Mouse (Mus musculus) embryonic facial prominence, embryonic 10.5 days (tissue): ENCODE results near the gene Gm5751. TPM values are rescaled to one million over a fixed set of nuclear protein-coding genes. Genes with fewer than 3 reads are reported as not detected.

Experiments used
- DNase-seq: peaks from one replicate; pipeline ENCODE4 v3.0.0-alpha.2; 2017; ENCODE audit warnings: low spot score
- H3K27ac ChIP-seq: fragments of 300-500 bp; sonication (generic); replicated peaks from 2 replicates; pipeline ENCODE4 v1.5.1; 2016; ENCODE audit warnings: mild to moderate bottlenecking
- H3K27me3 ChIP-seq: fragments of 300-500 bp; sonication (generic); replicated peaks from 2 replicates; pipeline ENCODE4 v1.6.1; 2016; ENCODE audit warnings: low read depth, mild to moderate bottlenecking; ENCODE audit not compliant: poor library complexity, severe bottlenecking
- H3K36me3 ChIP-seq: fragments of 300-500 bp; sonication (generic); replicated peaks from 2 replicates; pipeline ENCODE4 v1.6.1; 2016; ENCODE audit warnings: mild to moderate bottlenecking, moderate library complexity
- H3K4me1 ChIP-seq: fragments of 300-500 bp; sonication (generic); 2 replicates; pipeline ENCODE4 v1.6.1; 2016
- H3K4me3 ChIP-seq: fragments of 300-500 bp; sonication (generic); 2 replicates; pipeline ENCODE4 v1.5.1; 2016; ENCODE audit warnings: mild to moderate bottlenecking, moderate library complexity
- H3K9me3 ChIP-seq: fragments of 300-500 bp; sonication (generic); 2 replicates; pipeline ENCODE4 v1.6.1; 2016; ENCODE audit warnings: mild to moderate bottlenecking
- WGBS: fragments of 180-500 bp; shearing (Covaris S2); methylation state at CpG from one replicate; pipeline ENCODE4 v1.1.7; 2016; 5-methylcytosine and 5-hydroxymethylcytosine counted together
- polyA plus RNA-seq: library from polyadenylated mRNA; unstranded; fragments of >200 nt; fragmentation: Nextera tagmentation; extraction: Ambion mirVana; gene quantifications from 2 replicates; pipeline ENCODE4 v1.2.1, GENCODE M21; 2016

Gene Gm5751
- polyA plus RNA-seq, 1 experiment from 2014 or later, result not detected

GRCm38 (mm10) chrX:8921813-8922607, 48.0 kb downstream of the Gm5751 start:
- no peaks in the 10 kb centered on the region for H3K27me3 ChIP-seq
- DNase-seq, result no peak
- H3K36me3 ChIP-seq, result no peaks in the 10 kb centered on the region
- no peak overlapping the region for H3K4me3 ChIP-seq
- 60% methylated on average over 9 of the region's 9 CpGs for WGBS
- H3K4me1 ChIP-seq, result no peaks in the 10 kb centered on the region
- H3K27ac ChIP-seq, result no peak overlapping the region
- H3K9me3 ChIP-seq, result peaks cover 11% of the 10 kb centered on the region; the same call in 1 of the 2 replicates

- H3K27me3 ChIP-seq, result no peaks in the 10 kb centered on the region
- H3K36me3 ChIP-seq, result no peaks in the 10 kb centered on the region
- 43% methylated on average over 4 of the region's 4 CpGs for WGBS
- H3K27ac ChIP-seq, result no peak overlapping the region
- H3K4me1 ChIP-seq, result no peaks in the 10 kb centered on the region
- H3K4me3 ChIP-seq, result no peak overlapping the region
- 0 out of 2 replicates have a peak, but pooled peaks cover 4% of the 10 kb centered on the region for H3K9me3 ChIP-seq
- no peak for DNase-seq
Measured at GRCm38 (mm10) chrX:8927308-8927707, 53.3 kb downstream of the Gm5751 start.

Other genes with a start within 250 kb of the Gm5751 start
- not detected in 2 replicates for gene Ssxb8, start 183.4 kb upstream of the Gm5751 start, polyA plus RNA-seq
- gene Ssx9, start 125.8 kb upstream of the Gm5751 start, polyA plus RNA-seq, result not detected in 2 replicates
- gene Ssxb5, start 70.6 kb upstream of the Gm5751 start, polyA plus RNA-seq, result not detected in 2 replicates
- not detected in 2 replicates for gene Gm6592, start 30.3 kb upstream of the Gm5751 start, polyA plus RNA-seq
- gene B630019K06Rik, start 18.1 kb downstream of the Gm5751 start, polyA plus RNA-seq, result 2.8 and 2.9 TPM in 2 replicates
- not detected in 2 replicates for gene Fthl17b, start 88.7 kb downstream of the Gm5751 start, polyA plus RNA-seq
- not detected in 2 replicates for gene Fthl17c, start 102.3 kb downstream of the Gm5751 start, polyA plus RNA-seq
- gene Fthl17d, start 112.5 kb downstream of the Gm5751 start, polyA plus RNA-seq, result not detected in 2 replicates
- not detected in 2 replicates for gene Fthl17e, start 159.2 kb downstream of the Gm5751 start, polyA plus RNA-seq
- not detected in 2 replicates for gene Fthl17f, start 188.8 kb downstream of the Gm5751 start, polyA plus RNA-seq
- gene 4930402K13Rik, start 230.3 kb downstream of the Gm5751 start, polyA plus RNA-seq, result not detected in 2 replicates